8 mouse cellular contexts compared by ENCODE assay signal in genomic region chr10:122046511-122046903, GRCm38 (mm10). TPM values are rescaled to one million over a fixed set of nuclear protein-coding genes. Genes with fewer than 3 reads are reported as not detected.
A peak's percentile ranks its signal among the peaks of the same experiment; 100 is the strongest.
DNase-seq lines count a peak whose midpoint lies in the region; ATAC-seq and TF ChIP-seq lines count a peak whose summit lies in the region.

No protein-coding gene starts in this region.

- peak overlapping the region; percentile 83 for H3K4me3 ChIP-seq in heart, embryonic 12.5 days
- peak overlapping the region; percentile 47 for H3K4me3 ChIP-seq in bone marrow macrophage, adult 2 months (ENCODE audit: insufficient read depth, low read length)
- H3K4me3 ChIP-seq in hindbrain, embryonic 11.5 days (ENCODE audit: low read depth, low read length), result peak overlapping the region; percentile 67
- peak overlapping the region; percentile 83 for H3K4me3 ChIP-seq in midbrain, embryonic 11.5 days (ENCODE audit: low read depth, low read length)

- peaks cover 7% of the 10 kb centered on the region for H3K4me1 ChIP-seq in heart, embryonic 12.5 days (replicated peaks)
- H3K4me1 ChIP-seq in bone marrow macrophage, adult 2 months (ENCODE audit: control insufficient read depth, insufficient read depth, low read length), result no peaks in the 10 kb centered on the region
- 0 out of 2 replicates have a peak, but pooled peaks cover 2% of the 10 kb centered on the region for H3K4me1 ChIP-seq in hindbrain, embryonic 11.5 days (replicated peaks; ENCODE audit: control insufficient read depth, insufficient read depth, low read length)
- H3K4me1 ChIP-seq in midbrain, embryonic 11.5 days (ENCODE audit: control insufficient read depth, insufficient read depth, low read length), result peaks cover 8% of the 10 kb centered on the region; the same call in 1 of the 2 replicates

- TF ChIP-seq POLR2A in bone marrow macrophage, adult 2 months (IDR thresholded peaks at IDR 0.05; ENCODE audit: borderline replicate concordance, low read depth, low read length), result no peak

- WGBS in heart, embryonic 12.5 days, result 4% methylated on average over 13 of the region's 13 CpGs
- under 1% methylated on average over 13 of the region's 13 CpGs for WGBS in hindbrain, embryonic 11.5 days
- WGBS in midbrain, embryonic 11.5 days, result under 1% methylated on average over 13 of the region's 13 CpGs

- H3K27me3 ChIP-seq in heart, embryonic 12.5 days (replicated peaks), result peaks cover 9% of the 10 kb centered on the region; the same call in 1 of the 2 replicates
- H3K27me3 ChIP-seq in hindbrain, embryonic 11.5 days (ENCODE audit: control insufficient read depth, insufficient read depth, low read length), result no peaks in the 10 kb centered on the region
- no peaks in the 10 kb centered on the region for H3K27me3 ChIP-seq in midbrain, embryonic 11.5 days (ENCODE audit: control insufficient read depth, insufficient read depth, low read length)

- no peaks in the 10 kb centered on the region for H3K9me3 ChIP-seq in heart, embryonic 12.5 days (replicated peaks)
- no peaks in the 10 kb centered on the region for H3K9me3 ChIP-seq in hindbrain, embryonic 11.5 days (ENCODE audit: control insufficient read depth, low read length)
- no peaks in the 10 kb centered on the region for H3K9me3 ChIP-seq in midbrain, embryonic 11.5 days (ENCODE audit: control insufficient read depth, low read length)

- peak overlapping the region; percentile 79 for H3K4me2 ChIP-seq in heart, embryonic 12.5 days
- H3K4me2 ChIP-seq in hindbrain, embryonic 11.5 days (replicated peaks; ENCODE audit: low read depth, low read length), result peak overlapping the region; percentile 74
- peak overlapping the region; percentile 72 for H3K4me2 ChIP-seq in midbrain, embryonic 11.5 days

- TF ChIP-seq CTCF in bone marrow macrophage, adult 2 months (IDR thresholded peaks at IDR 0.05; ENCODE audit: low read depth, low read length), result no peak

- ATAC-seq in heart, embryonic 12.5 days (ENCODE audit: insufficient number of reproducible peaks, low FRiP score), result no peak
- ATAC-seq in hindbrain, embryonic 11.5 days (ENCODE audit: low FRiP score), result no peak
- no peak for ATAC-seq in midbrain, embryonic 11.5 days (ENCODE audit: low FRiP score)

- peak overlapping the region; percentile 84 for H3K9ac ChIP-seq in heart, embryonic 12.5 days
- H3K9ac ChIP-seq in hindbrain, embryonic 11.5 days (ENCODE audit: low read depth, low read length), result peak overlapping the region; percentile 93
- H3K9ac ChIP-seq in midbrain, embryonic 11.5 days (ENCODE audit: low read length), result peak overlapping the region; percentile 94

- intact Hi-C loops in heart, postnatal 10 days (cut with DNase I), result loop anchor here (2.0 to 10.0 kb wide), 4 partner anchors 39 to 214 kb away; no protein-coding TSS in a partner anchor

- peak overlapping the region; percentile 66; the same call in 1 of the 2 replicates for H3K27ac ChIP-seq in heart, embryonic 12.5 days (ENCODE audit: poor library complexity, severe bottlenecking)
- no peak overlapping the region for H3K27ac ChIP-seq in bone marrow macrophage, adult 2 months (ENCODE audit: insufficient read depth, low read depth, low read length)
- peak overlapping the region; percentile 91 for H3K27ac ChIP-seq in hindbrain, embryonic 11.5 days (ENCODE audit: low read depth, low read length)
- H3K27ac ChIP-seq in midbrain, embryonic 11.5 days (ENCODE audit: low read depth, low read length), result peak overlapping the region; percentile 85

- no peak for DNase-seq in heart, postnatal 10 days
- DNase-seq in hindbrain, embryonic 11.5 days (ENCODE audit: low spot score), result no peak
- DNase-seq in midbrain, embryonic 11.5 days (ENCODE audit: low spot score, missing footprints), result no peak
- no peak for DNase-seq in thymus, adult 18-20 months
- DNase-seq in right cerebral cortex, postnatal 25 days, result no peak
- DNase-seq in frontal cortex, postnatal 36 days (ENCODE audit: low spot score in 2 of 2), result no peak

- no peaks in the 10 kb centered on the region for H3K36me3 ChIP-seq in heart, embryonic 12.5 days
- no peaks in the 10 kb centered on the region for H3K36me3 ChIP-seq in hindbrain, embryonic 11.5 days (ENCODE audit: control insufficient read depth, insufficient read depth, low read length)
- H3K36me3 ChIP-seq in midbrain, embryonic 11.5 days (ENCODE audit: control insufficient read depth, insufficient read depth, low read length), result no peaks in the 10 kb centered on the region; the same call in 1 of the 2 replicates

RNA-seq across cellular contexts. Expression of gene Srgap1, which starts 0.6 kb away (rescaled TPM):
- polyA plus RNA-seq in heart, embryonic 12.5 days (2016; fragmentation: Nextera tagmentation; extraction: Ambion mirVana), result 8.5 and 8.6 TPM in 2 replicates
- 1 to 10 TPM; 8.2 to 8.4 TPM for total RNA-seq in heart, postnatal 10 days (2021)
- not detected in 2 replicates for polyA plus RNA-seq in bone marrow macrophage, adult 2 months (2012; ENCODE audit: insufficient read depth, insufficient read length, missing spikeins)
- polyA plus RNA-seq in hindbrain, embryonic 11.5 days (2014; fragmentation: Nextera tagmentation; extraction: Ambion mirVana), result 15.8 and 26.5 TPM in 2 replicates
- 11.2 and 11.6 TPM in 2 replicates for polyA plus RNA-seq in midbrain, embryonic 11.5 days (2014; fragmentation: Nextera tagmentation; extraction: Ambion mirVana)

RNA-seq across cellular contexts. Expression of gene Rxylt1, which starts 50.7 kb away (rescaled TPM):
- 41.8 and 43.5 TPM in 2 replicates for polyA plus RNA-seq in heart, embryonic 12.5 days (2016; fragmentation: Nextera tagmentation; extraction: Ambion mirVana)
- total RNA-seq in heart, postnatal 10 days (2021), result 10 to 100 TPM; 37.7 to 43.5 TPM
- 23.0 and 25.5 TPM in 2 replicates for polyA plus RNA-seq in bone marrow macrophage, adult 2 months (2012; ENCODE audit: insufficient read depth, insufficient read length, missing spikeins)
- 42.5 and 43.1 TPM in 2 replicates for polyA plus RNA-seq in hindbrain, embryonic 11.5 days (2014; fragmentation: Nextera tagmentation; extraction: Ambion mirVana)
- polyA plus RNA-seq in midbrain, embryonic 11.5 days (2014; fragmentation: Nextera tagmentation; extraction: Ambion mirVana), result 35.2 and 42.0 TPM in 2 replicates
